Mouse (Mus musculus) heart, embryonic 11.5 days (tissue): ENCODE results near the gene P2ry6. TPM values are rescaled to one million over a fixed set of nuclear protein-coding genes. Genes with fewer than 3 reads are reported as not detected.

ENCODE experiments used
- ATAC-seq: fragments of 200-750 bp; cut with Nextera tagmentation; replicated peaks from 2 replicates; pipeline ENCODE4 v1.8.0; 2017; ENCODE audit warnings: moderate library complexity; ENCODE audit not compliant: insufficient number of reproducible peaks, low FRiP score, low TSS enrichment
- H3K27ac ChIP-seq: fragments of 300-500 bp; sonication (generic); 2 replicates; pipeline ENCODE4 v1.5.1; 2014; ENCODE audit warnings: mild to moderate bottlenecking, low read depth, low read length
- H3K27me3 ChIP-seq: fragments of 300-500 bp; sonication (generic); 2 replicates; pipeline ENCODE4 v1.6.1; 2014; ENCODE audit warnings: mild to moderate bottlenecking, low read length, mixed read lengths; ENCODE audit not compliant: control insufficient read depth, insufficient read depth
- H3K36me3 ChIP-seq: fragments of 300-500 bp; sonication (generic); 2 replicates; pipeline ENCODE4 v1.6.1; 2014; ENCODE audit warnings: mild to moderate bottlenecking, low read length, moderate library complexity, mixed read lengths; ENCODE audit not compliant: control insufficient read depth, insufficient read depth
- H3K4me1 ChIP-seq: fragments of 300-500 bp; sonication (generic); 2 replicates; pipeline ENCODE4 v1.6.1; 2014; ENCODE audit warnings: low read length; ENCODE audit not compliant: control insufficient read depth, insufficient read depth
- H3K4me2 ChIP-seq: fragments of 300-500 bp; sonication (generic); 2 replicates; pipeline ENCODE4 v1.6.1; 2014; ENCODE audit warnings: mild to moderate bottlenecking, moderate library complexity
- H3K4me3 ChIP-seq: fragments of 300-500 bp; sonication (generic); 2 replicates; pipeline ENCODE4 v1.5.1; 2014; ENCODE audit warnings: low read depth, low read length
- H3K9ac ChIP-seq: fragments of 300-500 bp; sonication (generic); 2 replicates; pipeline ENCODE4 v1.6.1; 2014; ENCODE audit warnings: mild to moderate bottlenecking, low read depth, low read length, moderate library complexity
- H3K9me3 ChIP-seq: fragments of 300-500 bp; sonication (generic); replicated peaks from 2 replicates; pipeline ENCODE4 v1.6.1; 2016; ENCODE audit warnings: low read length; ENCODE audit not compliant: control insufficient read depth
- WGBS: fragments of 180-500 bp; shearing (Covaris S2); extraction: QIAGEN DNeasy Blood & Tissue Kit; methylation state at CpG from one replicate; pipeline ENCODE4 v1.1.7; 2014; ENCODE audit not compliant: insufficient replicate concordance; 5-methylcytosine and 5-hydroxymethylcytosine counted together
- polyA plus RNA-seq: library from polyadenylated mRNA; unstranded; fragments of >200 nt; fragmentation: Nextera tagmentation; extraction: Ambion mirVana; gene quantifications from 2 replicates; pipeline ENCODE4 v1.2.1, GENCODE M21; 2014

P2ry6 gene
- polyA plus RNA-seq, 1 experiment from 2014 or later = 2.1 TPM

DNA sequence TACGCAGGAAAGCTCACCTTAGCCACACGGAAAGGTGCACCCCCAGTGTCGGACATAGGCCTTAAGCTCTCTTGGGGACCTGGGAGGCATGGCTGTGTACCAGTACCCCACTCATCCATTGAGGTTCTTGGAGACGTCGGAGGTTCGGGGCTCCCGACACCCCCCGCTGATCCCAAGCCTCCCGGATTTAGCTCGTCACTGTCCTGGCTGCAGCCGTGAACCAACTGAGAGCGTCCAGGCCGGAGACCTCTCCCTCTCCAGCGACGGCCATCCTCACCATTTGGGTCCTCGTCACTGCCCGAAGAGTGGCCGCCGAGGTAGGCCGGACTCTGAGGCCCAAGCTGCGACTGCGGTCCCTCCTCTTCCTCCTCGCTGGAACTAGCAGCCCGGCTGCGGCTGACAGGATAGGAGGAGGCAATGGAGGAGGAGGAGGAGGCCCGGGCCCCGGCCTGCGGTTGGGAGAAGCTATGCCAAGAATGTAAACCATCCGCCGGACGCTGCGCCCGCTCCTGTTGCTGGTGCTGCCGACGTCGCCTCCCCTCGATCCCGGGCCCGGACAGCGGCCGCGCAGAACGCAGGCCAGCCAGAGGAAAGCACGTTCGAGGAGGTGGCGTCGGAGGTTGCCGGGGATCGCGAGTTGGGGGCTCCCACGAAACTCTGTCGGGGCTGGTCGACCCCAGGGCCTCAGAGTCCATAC lies 43.7 kb downstream of the P2ry6 start:
- H3K4me1 ChIP-seq = peaks cover 49% of the 10 kb centered on the region
- peak overlapping the region; percentile 99 for H3K27ac ChIP-seq
- peak overlapping the region; percentile 96 for H3K4me2 ChIP-seq
- WGBS = 2% methylated on average over 52 of the region's 53 CpGs
- H3K4me3 ChIP-seq = peak overlapping the region; percentile 82
- ATAC-seq = 0 out of 2 replicates have a peak, but pooled peaks have one; percentile 8
- H3K36me3 ChIP-seq = no peaks in the 10 kb centered on the region
- H3K9me3 ChIP-seq = no peaks in the 10 kb centered on the region
- peak overlapping the region; percentile 89 for H3K9ac ChIP-seq
- no peaks in the 10 kb centered on the region; the same call in 1 of the 2 replicates for H3K27me3 ChIP-seq

DNA sequence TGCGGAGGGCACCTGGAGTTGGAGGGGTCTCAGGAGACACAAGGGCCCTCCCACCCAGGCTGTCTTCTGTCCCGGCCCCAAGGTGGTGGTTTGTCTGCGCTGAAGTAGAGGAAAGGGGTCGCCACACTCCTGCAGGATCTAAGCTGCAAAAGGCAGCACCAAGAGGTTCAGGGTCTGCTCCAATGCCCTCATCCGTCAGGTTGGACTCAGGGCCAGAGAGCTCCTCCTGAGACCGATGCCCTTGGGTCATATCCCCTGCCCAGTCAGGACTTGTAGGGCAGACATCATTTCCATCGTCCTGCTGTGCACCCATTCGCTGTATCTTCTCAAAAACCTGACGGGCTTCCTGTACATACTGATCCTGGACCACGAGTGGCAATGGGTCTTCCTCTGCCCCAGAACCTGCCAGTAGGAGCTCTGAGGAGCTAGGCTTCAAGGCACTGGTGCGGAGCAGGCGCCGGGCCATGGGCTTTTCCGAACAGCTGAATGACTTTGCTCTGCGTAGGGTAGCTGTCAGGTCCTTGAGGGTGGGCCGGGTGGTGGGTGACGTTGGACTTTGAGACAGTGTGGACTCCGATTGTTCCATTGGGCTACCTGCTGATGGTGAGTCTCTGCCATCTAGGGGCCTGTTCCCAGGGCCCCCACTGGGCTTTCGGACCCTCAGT lies 44.7 kb downstream of the P2ry6 start:
- Histone ChIP-seq H3K4me2 (peak overlapping the region; percentile 96), H3K4me1 (peaks cover 59% of the 10 kb centered on the region), H3K27ac (no peak overlapping the region), H3K27me3 (no peaks in the 10 kb centered on the region; the same call in 1 of the 2 replicates), H3K9ac (peak overlapping the region; percentile 89), H3K36me3 (no peaks in the 10 kb centered on the region), H3K4me3 (peak overlapping the region; percentile 82), H3K9me3 (no peaks in the 10 kb centered on the region)
- ATAC-seq = no peak
- 54% methylated on average over 19 of the region's 19 CpGs for WGBS

DNA sequence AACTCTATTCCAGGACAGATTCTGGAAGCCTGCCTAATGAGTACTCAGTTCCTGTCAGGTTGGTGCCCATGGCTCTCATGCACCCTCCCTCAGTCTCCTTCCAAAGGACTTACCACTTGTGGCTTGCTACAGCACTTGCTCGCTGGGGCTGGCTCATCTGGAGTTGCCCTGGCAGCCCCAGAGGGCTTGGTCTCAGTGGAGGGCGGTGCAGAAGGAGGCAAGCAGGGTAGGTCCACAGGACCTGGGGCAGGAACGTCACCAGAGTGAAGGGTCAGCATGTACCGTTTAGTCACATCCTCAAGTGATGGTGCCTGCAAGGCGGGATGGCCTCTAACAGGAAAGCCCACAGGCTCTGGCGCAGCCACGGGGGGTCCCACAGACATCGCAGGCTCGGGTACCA lies 46.0 kb downstream of the P2ry6 start:
- Histone ChIP-seq H3K9me3 (no peaks in the 10 kb centered on the region), H3K36me3 (0 out of 2 replicates have a peak, but pooled peaks cover under 1% of the 10 kb centered on the region), H3K9ac (peak overlapping the region; percentile 89; the same call in 1 of the 2 replicates), H3K27ac (no peak overlapping the region), H3K27me3 (no peaks in the 10 kb centered on the region; the same call in 1 of the 2 replicates), H3K4me3 (peak overlapping the region; percentile 82), H3K4me1 (peaks cover 72% of the 10 kb centered on the region), H3K4me2 (peak overlapping the region; percentile 96)
- WGBS = 42% methylated on average over 9 of the region's 9 CpGs
- no peak for ATAC-seq

DNA sequence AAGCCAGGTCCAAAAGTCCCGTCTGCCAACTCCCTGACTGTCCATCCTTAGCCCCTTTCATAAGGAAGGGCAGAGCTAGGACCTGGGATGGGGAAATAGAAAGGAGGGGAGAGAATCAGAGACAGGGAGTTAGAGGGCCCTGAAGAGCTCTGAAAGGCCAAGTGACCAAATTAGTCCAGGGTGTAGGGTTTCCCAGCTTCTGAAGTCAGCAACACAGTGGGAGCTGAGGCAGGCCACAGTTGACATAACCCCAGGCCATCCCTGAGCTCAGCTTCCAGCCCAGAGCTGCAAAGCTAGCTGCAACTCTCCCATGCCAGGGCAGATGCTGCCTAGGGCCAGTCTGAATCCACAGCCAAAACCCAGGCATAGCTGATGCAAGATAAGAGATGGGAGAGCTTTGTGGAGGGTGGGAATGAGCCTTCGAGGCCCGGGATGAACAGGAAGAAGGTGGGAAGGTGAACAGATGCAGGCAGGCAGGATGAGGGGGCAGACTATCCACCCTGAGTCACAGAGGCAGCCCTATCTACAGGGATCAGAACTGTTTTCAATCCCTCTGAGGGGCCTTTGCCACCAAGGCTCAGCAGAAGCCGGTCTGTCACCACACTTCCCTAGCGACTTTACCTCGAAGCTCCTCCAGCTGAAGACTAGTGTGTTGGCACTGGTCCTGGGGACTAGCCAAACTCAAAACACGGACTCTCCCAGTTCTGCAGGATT lies 47.0 kb downstream of the P2ry6 start:
- Histone ChIP-seq H3K27ac (no peak overlapping the region; the same call in 1 of the 2 replicates), H3K9ac (peak overlapping the region; percentile 62), H3K4me1 (peaks cover 83% of the 10 kb centered on the region), H3K36me3 (0 out of 2 replicates have a peak, but pooled peaks cover 4% of the 10 kb centered on the region), H3K4me2 (peak overlapping the region; percentile 96), H3K27me3 (no peaks in the 10 kb centered on the region; the same call in 1 of the 2 replicates), H3K9me3 (no peaks in the 10 kb centered on the region), H3K4me3 (peak overlapping the region; percentile 82)
- no peak for ATAC-seq
- 6% methylated on average over 7 of the region's 7 CpGs for WGBS

DNA sequence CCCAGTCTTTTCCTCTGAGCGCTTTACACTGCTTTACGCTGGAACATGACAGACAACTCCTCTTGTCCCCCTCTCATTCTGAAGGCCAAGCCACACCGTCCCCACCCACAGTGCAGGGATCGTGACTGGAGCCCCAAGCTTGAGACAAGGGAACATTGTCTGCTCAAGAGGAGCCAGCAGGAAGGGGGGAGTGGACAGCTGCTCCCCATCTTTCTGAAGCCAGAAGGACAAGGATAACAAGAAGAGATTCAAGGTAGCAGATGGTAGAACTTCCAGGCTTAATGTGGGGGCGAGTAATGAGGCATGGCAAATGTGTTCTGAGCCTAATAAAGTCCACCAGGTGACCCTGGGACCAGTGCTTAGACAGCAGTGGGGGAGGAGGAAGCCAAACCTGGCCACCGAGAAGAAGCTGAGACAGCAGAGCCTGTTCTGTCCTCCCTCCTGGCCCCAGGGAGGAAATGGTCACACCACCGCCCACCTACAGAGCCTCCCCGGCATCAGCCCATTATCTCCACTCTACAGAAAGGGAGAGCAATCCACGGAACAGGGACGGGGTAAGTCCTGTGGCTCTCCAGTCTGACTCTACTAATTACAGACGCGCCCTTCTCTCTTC lies 48.0 kb downstream of the P2ry6 start:
- H3K27me3 ChIP-seq = no peaks in the 10 kb centered on the region; the same call in 1 of the 2 replicates
- peak overlapping the region; percentile 96 for H3K4me2 ChIP-seq
- peak overlapping the region; percentile 62 for H3K9ac ChIP-seq
- peaks cover 86% of the 10 kb centered on the region for H3K4me1 ChIP-seq
- ATAC-seq = no peak
- H3K9me3 ChIP-seq = no peaks in the 10 kb centered on the region
- 14% methylated on average over 12 of the region's 12 CpGs for WGBS
- H3K36me3 ChIP-seq = 0 out of 2 replicates have a peak, but pooled peaks cover 4% of the 10 kb centered on the region
- peak overlapping the region; percentile 47; the same call in 1 of the 2 replicates for H3K27ac ChIP-seq
- H3K4me3 ChIP-seq = peak overlapping the region; percentile 82

DNA sequence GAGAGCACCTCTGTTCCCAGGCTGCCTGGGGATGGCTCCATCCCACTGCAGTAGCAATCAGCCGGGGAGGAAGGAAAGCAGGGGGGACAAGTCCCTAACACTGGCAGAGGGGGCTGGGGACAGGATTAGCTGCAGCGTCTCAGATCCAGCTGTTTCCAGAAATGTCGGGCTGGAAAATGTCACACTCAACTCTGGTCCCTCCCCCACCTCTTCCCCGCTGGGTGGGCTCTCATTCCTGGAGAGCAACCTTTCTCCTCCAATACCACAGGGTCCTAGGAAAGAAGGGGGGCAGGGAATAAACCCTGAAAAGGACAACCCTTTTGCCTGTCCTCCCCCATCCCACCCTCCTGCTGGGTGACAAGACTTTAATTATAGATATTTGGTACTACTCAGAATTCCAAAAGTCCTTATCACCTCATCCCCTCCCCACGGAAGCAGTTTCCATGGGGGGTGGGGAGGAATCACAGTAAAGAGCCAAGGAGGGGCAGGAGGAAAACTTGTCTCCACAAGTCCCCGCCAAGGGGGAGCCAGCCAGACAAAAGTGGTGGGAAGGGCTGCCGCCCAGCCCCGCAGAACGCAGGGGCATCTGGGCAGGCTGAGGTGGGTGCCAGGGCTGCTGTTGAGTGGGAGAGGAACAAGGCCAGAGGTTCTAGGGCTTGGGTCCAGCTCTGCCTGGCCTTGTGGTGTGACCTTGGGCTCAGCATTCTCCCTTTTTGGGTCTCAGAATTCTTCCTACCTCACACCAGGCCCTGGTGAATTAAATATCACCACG lies 49.6 kb downstream of the P2ry6 start:
- Histone ChIP-seq H3K4me2 (peak overlapping the region; percentile 96), H3K4me1 (peaks cover 87% of the 10 kb centered on the region), H3K9me3 (no peaks in the 10 kb centered on the region), H3K27me3 (no peaks in the 10 kb centered on the region), H3K9ac (peak overlapping the region; percentile 8; the same call in 1 of the 2 replicates), H3K36me3 (peaks cover 4% of the 10 kb centered on the region; the same call in 1 of the 2 replicates), H3K4me3 (peak overlapping the region; percentile 10; the same call in 1 of the 2 replicates), H3K27ac (peak overlapping the region; percentile 51)
- WGBS = 11% methylated on average over 10 of the region's 10 CpGs
- no peak for ATAC-seq

DNA sequence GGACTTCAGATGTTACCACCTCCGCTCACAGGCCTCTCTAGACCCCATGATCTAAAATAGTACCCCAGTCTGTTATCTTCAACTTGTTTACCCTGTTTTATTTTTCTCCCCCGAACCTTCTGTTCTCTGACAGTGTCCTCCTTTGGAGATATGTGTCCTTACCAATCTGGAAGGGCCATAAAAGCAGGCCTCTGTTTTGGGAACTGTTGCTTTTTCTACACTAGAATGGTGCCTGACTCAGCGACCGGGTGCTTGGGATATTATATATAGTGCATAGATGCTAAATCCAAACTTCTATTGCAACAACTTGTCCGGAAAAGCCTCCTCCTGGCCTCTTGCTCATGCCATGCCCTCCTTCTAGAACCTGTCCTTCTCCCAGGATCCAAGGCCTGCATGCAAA lies 50.2 kb downstream of the P2ry6 start:
- Histone ChIP-seq H3K27ac (0 out of 2 replicates have a peak overlapping the region, but pooled peaks have one; percentile 18), H3K9ac (peak overlapping the region; percentile 28; the same call in 1 of the 2 replicates)

More for the DNA sequence above, 50.2 kb downstream of the P2ry6 start:
- Histone ChIP-seq H3K27me3 (no peaks in the 10 kb centered on the region), H3K4me3 (no peak overlapping the region), H3K36me3 (peaks cover 4% of the 10 kb centered on the region; the same call in 1 of the 2 replicates), H3K4me2 (peak overlapping the region; percentile 96), H3K9me3 (no peaks in the 10 kb centered on the region), H3K4me1 (peaks cover 87% of the 10 kb centered on the region)
- ATAC-seq = no peak
- WGBS = 64% methylated on average over 5 of the region's 5 CpGs
